Mouse (Mus musculus) heart, adult 2 months (tissue): ENCODE data around the gene D630023F18Rik.

Source experiments
- CTCF ChIP-seq: fragments of 200-600 bp; IDR thresholded peaks from 2 replicates; pipeline ENCODE4 v1.8.1; 2022; ENCODE audit warnings: antibody characterized with exemption, mild to moderate bottlenecking, moderate library complexity
- POLR2A ChIP-seq: fragments of 200-500 bp; IDR thresholded peaks from 2 replicates; pipeline ENCODE4 v1.6.1; 2011; ENCODE audit warnings: mild to moderate bottlenecking, low read depth, low read length, control low read depth; ENCODE audit not compliant: insufficient read depth

DNA sequence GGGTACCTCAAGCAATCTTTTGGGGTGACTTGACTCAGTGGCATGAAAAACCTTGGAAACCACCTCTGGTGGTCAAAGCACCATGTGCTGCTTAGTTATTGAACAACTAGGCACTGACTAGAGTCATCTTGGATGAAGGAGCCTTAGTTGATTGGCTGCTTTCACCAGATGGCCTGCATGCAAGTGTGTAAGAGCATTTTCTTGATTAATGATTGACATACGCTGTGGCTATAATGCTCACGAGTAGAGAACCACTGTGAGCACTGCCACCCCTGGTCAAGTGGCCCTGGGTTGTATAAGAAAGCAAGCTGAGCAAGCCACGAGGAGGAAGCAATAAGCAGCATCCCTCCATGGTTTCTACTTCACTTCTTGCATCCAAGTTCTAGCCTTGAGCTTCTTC lies 7.2 kb upstream of the D630023F18Rik start:
- TF ChIP-seq POLR2A (no peak), CTCF (no peak)
